In the genomic region with DNA sequence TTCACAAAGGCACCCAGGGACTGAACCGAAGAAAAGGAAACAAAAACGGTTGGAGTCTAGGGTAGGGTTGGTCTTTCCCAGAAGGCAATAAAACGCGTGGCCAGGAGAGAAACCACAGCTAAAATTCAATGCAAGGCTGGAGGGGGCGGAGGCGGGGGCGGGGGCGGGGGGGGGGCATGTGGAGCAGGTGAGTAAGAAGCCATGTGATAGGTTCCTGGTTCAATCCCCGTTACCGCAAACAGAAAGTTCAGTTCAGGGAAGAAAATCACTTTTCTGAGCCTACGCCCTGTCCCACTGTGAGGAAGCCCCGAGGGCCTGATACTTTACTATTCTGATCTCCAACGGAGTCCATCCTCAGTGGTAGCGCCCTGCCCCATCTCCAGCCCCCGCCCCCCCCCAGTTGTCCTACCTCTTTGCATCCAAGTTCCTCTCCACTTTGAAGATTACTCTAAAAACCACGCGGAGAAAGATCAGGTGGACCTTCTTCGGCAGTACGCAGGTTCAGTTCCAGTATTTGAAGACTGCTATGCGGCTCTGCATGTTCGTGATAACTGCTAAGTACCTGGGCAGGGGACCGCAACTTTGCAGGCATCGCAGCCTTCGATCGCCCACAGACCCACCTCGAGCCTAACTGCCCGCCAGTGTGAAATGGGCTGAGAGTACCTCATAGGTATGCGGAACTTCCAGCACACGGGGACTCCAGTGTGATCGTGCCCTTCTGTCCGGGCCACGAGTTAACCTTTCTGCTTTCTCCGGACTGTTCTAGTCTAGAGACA, we compare ENCODE assay signal across 8 mouse cellular contexts.
A peak's percentile ranks its signal among the peaks of the same experiment; 100 is the strongest.
DNase-seq lines count a peak whose midpoint lies in the region; ATAC-seq lines count a peak whose summit lies in the region.

No protein-coding gene starts in this region.

- 0 out of 2 replicates have a peak overlapping the region, but pooled peaks have one; percentile 12 for H3K9ac ChIP-seq in kidney, embryonic 15.5 days
- 0 out of 2 replicates have a peak overlapping the region, but pooled peaks have one; percentile 10 for H3K9ac ChIP-seq in intestine, embryonic 14.5 days (ENCODE audit: low read length)
- no peak overlapping the region for H3K9ac ChIP-seq in midbrain, embryonic 15.5 days

- ATAC-seq in kidney, embryonic 15.5 days (replicated peaks; ENCODE audit: low FRiP score): no peak
- ATAC-seq in intestine, embryonic 14.5 days (replicated peaks; ENCODE audit: low FRiP score, low TSS enrichment, low read depth): peak; percentile 78
- peak; percentile 45 for ATAC-seq in midbrain, embryonic 15.5 days (replicated peaks)

- H3K4me1 ChIP-seq in kidney, embryonic 15.5 days: peaks cover 9% of the 10 kb centered on the region
- H3K4me1 ChIP-seq in brown adipose tissue, adult 24 weeks (ENCODE audit: control insufficient read depth, insufficient read depth, insufficient read length, low read length): peaks cover 3% of the 10 kb centered on the region; the same call in 1 of the 2 replicates
- no peaks in the 10 kb centered on the region; the same call in 1 of the 2 replicates for H3K4me1 ChIP-seq in intestine, embryonic 14.5 days (replicated peaks; ENCODE audit: control insufficient read depth, insufficient read depth, low read length)
- peaks cover 18% of the 10 kb centered on the region for H3K4me1 ChIP-seq in midbrain, embryonic 15.5 days

- H3K27me3 ChIP-seq in kidney, embryonic 15.5 days: peaks cover 6% of the 10 kb centered on the region
- H3K27me3 ChIP-seq in intestine, embryonic 14.5 days (replicated peaks; ENCODE audit: control insufficient read depth, insufficient read depth, low read length): no peaks in the 10 kb centered on the region
- 0 out of 2 replicates have a peak, but pooled peaks cover 3% of the 10 kb centered on the region for H3K27me3 ChIP-seq in midbrain, embryonic 15.5 days (replicated peaks)

- DNase-seq in kidney, adult 18-20 months: no peak
- no peak for DNase-seq in intestine, embryonic 14.5 days (ENCODE audit: low spot score)
- DNase-seq in gastrocnemius, adult 18-20 months (ENCODE audit: low spot score): no peak
- DNase-seq in cerebellum, postnatal 14 days: no peak
- no peak for DNase-seq in right cerebral cortex, postnatal 10 days (ENCODE audit: low spot score in 2 of 2)

- no peaks in the 10 kb centered on the region for H3K36me3 ChIP-seq in kidney, embryonic 15.5 days
- no peaks in the 10 kb centered on the region for H3K36me3 ChIP-seq in intestine, embryonic 14.5 days (ENCODE audit: control insufficient read depth, insufficient read depth, low read length)
- no peaks in the 10 kb centered on the region for H3K36me3 ChIP-seq in midbrain, embryonic 15.5 days (replicated peaks)

- H3K9me3 ChIP-seq in kidney, embryonic 15.5 days (replicated peaks): no peaks in the 10 kb centered on the region
- H3K9me3 ChIP-seq in intestine, embryonic 14.5 days (ENCODE audit: control insufficient read depth, low read length): no peaks in the 10 kb centered on the region
- H3K9me3 ChIP-seq in midbrain, embryonic 15.5 days: no peaks in the 10 kb centered on the region

- peak overlapping the region; percentile 30 for H3K4me3 ChIP-seq in kidney, embryonic 15.5 days (replicated peaks)
- peak overlapping the region; percentile 12; the same call in 1 of the 2 replicates for H3K4me3 ChIP-seq in brown adipose tissue, adult 24 weeks (ENCODE audit: insufficient read depth, low read depth, low read length)
- peak overlapping the region; percentile 17 for H3K4me3 ChIP-seq in intestine, embryonic 14.5 days (ENCODE audit: low read depth, low read length)
- H3K4me3 ChIP-seq in midbrain, embryonic 15.5 days: no peak overlapping the region

- 19% methylated on average over 33 of the region's 33 CpGs for WGBS in kidney, embryonic 15.5 days
- 22% methylated on average over 33 of the region's 33 CpGs for WGBS in intestine, embryonic 14.5 days
- 11% methylated on average over 33 of the region's 33 CpGs for WGBS in midbrain, embryonic 15.5 days

- peak overlapping the region; percentile 56 for H3K4me2 ChIP-seq in kidney, embryonic 15.5 days
- peak overlapping the region; percentile 42 for H3K4me2 ChIP-seq in intestine, embryonic 14.5 days (ENCODE audit: low read length)
- peak overlapping the region; percentile 24 for H3K4me2 ChIP-seq in midbrain, embryonic 15.5 days

- no peak overlapping the region for H3K27ac ChIP-seq in kidney, embryonic 15.5 days
- H3K27ac ChIP-seq in brown adipose tissue, adult 24 weeks (replicated peaks; ENCODE audit: low read depth, low read length): no peak overlapping the region
- no peak overlapping the region for H3K27ac ChIP-seq in intestine, embryonic 14.5 days (ENCODE audit: low read depth)
- H3K27ac ChIP-seq in midbrain, embryonic 15.5 days: no peak overlapping the region; the same call in 1 of the 2 replicates
